Mouse (Mus musculus) cerebellum, adult 2 months (tissue): ENCODE data around the gene Nhp2.

Experiments
- CTCF ChIP-seq: fragments of 200-500 bp; IDR thresholded peaks from 2 replicates; pipeline ENCODE4 v1.5.1; 2011; ENCODE audit warnings: low read depth, mild to moderate bottlenecking, control low read depth, low read length, moderate library complexity, borderline replicate concordance; ENCODE audit not compliant: insufficient read depth
- POLR2A ChIP-seq: fragments of 200-500 bp; IDR thresholded peaks from 2 replicates; pipeline ENCODE4 v1.6.1; 2011; ENCODE audit warnings: low read length, control low read depth, borderline replicate concordance; ENCODE audit not compliant: insufficient read depth

DNA sequence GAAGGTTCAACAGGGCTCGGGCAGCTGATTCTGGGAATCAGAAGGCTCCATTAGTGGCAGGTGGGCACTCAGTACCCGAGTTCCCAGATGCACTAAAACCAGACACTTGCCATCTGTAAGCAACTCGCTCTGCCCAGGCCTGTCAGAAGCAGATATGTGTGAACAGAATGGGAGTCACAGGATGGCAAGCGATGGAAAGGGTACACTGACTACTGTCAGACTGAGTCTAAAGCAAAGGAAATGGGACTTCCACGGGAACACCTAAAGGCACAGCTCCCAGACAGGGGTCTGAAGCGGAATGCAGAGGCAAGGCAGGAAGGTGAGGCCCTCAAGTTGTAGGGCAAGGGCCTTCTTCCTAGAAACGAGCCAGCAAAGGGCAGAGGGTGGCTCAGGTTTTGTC lies 26.7 kb downstream of the Nhp2 start:
- no peak for TF ChIP-seq POLR2A
- TF ChIP-seq CTCF: no peak
